Mouse (Mus musculus) limb, embryonic 12.5 days (tissue): Measurements from ENCODE around the gene Mturn. TPM values are rescaled to one million over a fixed set of nuclear protein-coding genes. Genes with fewer than 3 reads are reported as not detected.

Experiments
- ATAC-seq: fragments of 200-750 bp; cut with Nextera tagmentation; 2 replicates; pipeline ENCODE4 v1.8.0; 2017; ENCODE audit warnings: low read depth, moderate TSS enrichment; ENCODE audit not compliant: insufficient number of reproducible peaks, insufficient read depth, low FRiP score, low TSS enrichment
- H3K27ac ChIP-seq: fragments of 300-500 bp; sonication (generic); 2 replicates; pipeline ENCODE4 v1.5.1; 2016; ENCODE audit warnings: mild to moderate bottlenecking, moderate library complexity
- H3K27me3 ChIP-seq: fragments of 300-500 bp; sonication (generic); 2 replicates; pipeline ENCODE4 v1.6.1; 2016; ENCODE audit warnings: mild to moderate bottlenecking, moderate library complexity
- H3K36me3 ChIP-seq: fragments of 300-500 bp; sonication (generic); 2 replicates; pipeline ENCODE4 v1.6.1; 2016; ENCODE audit warnings: mild to moderate bottlenecking, moderate library complexity
- H3K4me1 ChIP-seq: fragments of 300-500 bp; sonication (generic); replicated peaks from 2 replicates; pipeline ENCODE4 v1.6.1; 2016
- H3K4me2 ChIP-seq: fragments of 300-500 bp; sonication (generic); 2 replicates; pipeline ENCODE4 v1.6.1; 2016; ENCODE audit warnings: mild to moderate bottlenecking, moderate library complexity
- H3K4me3 ChIP-seq: fragments of 300-500 bp; sonication (generic); replicated peaks from 2 replicates; pipeline ENCODE4 v1.5.1; 2016; ENCODE audit warnings: mild to moderate bottlenecking
- H3K9ac ChIP-seq: fragments of 300-500 bp; sonication (generic); replicated peaks from 2 replicates; pipeline ENCODE4 v1.6.1; 2016; ENCODE audit warnings: mild to moderate bottlenecking, moderate library complexity
- H3K9me3 ChIP-seq: fragments of 300-500 bp; sonication (generic); 2 replicates; pipeline ENCODE4 v1.6.1; 2016; ENCODE audit warnings: mild to moderate bottlenecking, moderate library complexity
- WGBS: fragments of 180-500 bp; shearing (Covaris S2); methylation state at CpG from one replicate; pipeline ENCODE4 v1.1.7; 2016; 5-methylcytosine and 5-hydroxymethylcytosine counted together
- polyA plus RNA-seq: library from polyadenylated mRNA; unstranded; fragments of >200 nt; fragmentation: Nextera tagmentation; extraction: Ambion mirVana; gene quantifications from 2 replicates; pipeline ENCODE4 v1.2.1, GENCODE M21; 2016

The Mturn gene
- polyA plus RNA-seq, 1 experiment from 2014 or later, result 12.9 TPM

DNA sequence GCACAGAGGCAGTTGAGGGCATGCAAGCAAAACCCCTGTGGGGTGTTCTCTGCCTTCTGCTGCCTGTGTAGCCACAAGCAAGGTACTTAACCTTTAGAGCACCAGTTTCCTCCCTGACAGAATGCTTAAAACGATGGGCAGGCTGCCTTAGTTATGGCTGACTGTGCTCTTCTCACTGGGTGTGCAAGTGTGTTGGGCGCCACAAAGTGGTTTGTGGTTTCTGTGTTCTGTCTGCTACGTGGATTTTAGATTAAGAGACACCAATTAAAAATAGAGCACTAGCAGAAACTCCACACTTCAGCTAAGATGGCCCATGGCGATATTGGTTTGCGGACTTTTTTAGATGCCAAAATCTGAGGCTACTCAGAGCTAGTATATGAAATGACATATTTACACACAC is 3.7 kb downstream of the Mturn start:
- Histone ChIP-seq H3K4me3 (no peak overlapping the region), H3K4me1 (peaks cover 6% of the 10 kb centered on the region), H3K36me3 (peaks cover 3% of the 10 kb centered on the region; the same call in 1 of the 2 replicates), H3K27me3 (peaks cover 24% of the 10 kb centered on the region), H3K27ac (no peak overlapping the region), H3K4me2 (no peak overlapping the region), H3K9ac (no peak overlapping the region), H3K9me3 (no peaks in the 10 kb centered on the region)
- 80% methylated on average over 5 of the region's 5 CpGs for WGBS
- ATAC-seq, result no peak

DNA sequence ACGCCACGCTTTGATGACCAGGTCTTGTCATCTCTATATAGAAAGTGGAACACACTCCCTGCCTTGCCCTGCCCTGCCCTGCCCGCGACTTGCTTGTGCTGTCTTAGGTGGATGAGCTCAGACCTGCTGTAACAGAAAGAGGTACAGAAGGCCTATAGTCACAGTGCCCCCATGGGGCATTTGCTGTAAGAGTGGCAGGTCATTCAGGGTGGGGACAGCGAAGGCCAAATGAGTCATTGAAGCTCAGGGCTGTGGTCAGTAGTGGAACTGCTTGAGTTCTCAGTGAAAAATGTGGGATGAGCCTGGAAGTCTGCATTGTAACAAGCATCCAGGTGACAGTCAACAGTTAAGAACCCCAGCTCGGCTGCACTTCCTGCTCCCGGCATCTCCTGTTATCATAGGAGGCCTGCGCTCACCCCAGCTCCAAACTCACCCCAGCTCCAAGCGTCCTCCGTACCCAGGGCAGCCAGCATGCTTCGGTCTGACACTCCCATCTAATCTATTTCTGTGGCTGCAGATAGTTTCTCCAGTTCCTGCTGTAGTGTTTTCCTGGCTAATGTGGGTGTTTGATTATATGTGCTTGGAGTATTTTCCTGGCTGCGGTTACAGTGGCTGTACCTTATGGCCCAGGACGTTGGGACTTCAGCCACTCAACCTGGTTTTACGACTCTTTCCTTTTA is 4.4 kb downstream of the Mturn start:
- Histone ChIP-seq H3K9me3 (no peaks in the 10 kb centered on the region), H3K4me3 (no peak overlapping the region), H3K27me3 (peaks cover 21% of the 10 kb centered on the region), H3K4me1 (peaks cover 6% of the 10 kb centered on the region), H3K27ac (no peak overlapping the region), H3K9ac (no peak overlapping the region), H3K36me3 (peaks cover 8% of the 10 kb centered on the region; the same call in 1 of the 2 replicates), H3K4me2 (no peak overlapping the region)
- WGBS, result 75% methylated on average over 14 of the region's 14 CpGs
- no peak for ATAC-seq

DNA sequence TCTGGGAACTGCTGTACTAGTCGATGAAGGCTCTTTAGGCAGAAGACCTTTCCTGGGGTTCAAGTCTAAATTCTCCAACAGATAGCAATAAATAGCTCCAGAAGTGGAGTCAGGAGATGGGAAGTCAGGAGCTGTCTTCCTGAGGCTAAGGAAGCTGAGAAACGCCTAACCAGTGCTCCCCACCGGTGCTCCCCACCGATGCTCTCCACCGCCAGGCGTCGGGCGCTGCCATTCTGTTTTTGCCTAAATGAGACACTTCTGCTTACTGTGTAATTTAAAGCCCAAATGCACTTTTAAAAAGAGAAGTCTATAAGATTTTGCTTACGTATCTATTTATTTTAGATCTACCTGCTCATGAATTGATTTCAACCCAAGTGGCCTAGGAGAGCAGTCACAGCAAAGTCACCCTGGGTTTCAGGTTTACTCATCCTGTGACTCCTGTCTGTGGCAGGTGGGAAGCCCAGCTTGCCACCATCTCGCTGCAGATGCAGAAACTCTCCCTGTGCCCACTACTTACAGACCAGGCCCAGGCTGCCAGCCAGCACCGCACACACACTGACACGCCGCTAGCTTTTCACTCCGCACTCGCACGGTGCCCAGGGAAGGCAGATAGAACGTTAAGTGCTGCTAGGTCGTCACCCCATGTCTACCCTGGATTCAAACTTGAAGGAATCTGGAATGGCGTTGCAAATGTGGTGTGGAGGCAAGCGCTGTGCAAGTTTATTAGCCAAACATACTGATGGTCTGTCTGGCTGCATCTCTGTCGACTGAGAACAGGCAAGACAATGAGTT is 5.7 kb downstream of the Mturn start:
- Histone ChIP-seq H3K36me3 (peaks cover 14% of the 10 kb centered on the region; the same call in 1 of the 2 replicates), H3K27me3 (peaks cover 20% of the 10 kb centered on the region), H3K4me1 (peaks cover 6% of the 10 kb centered on the region), H3K4me2 (no peak overlapping the region), H3K9ac (no peak overlapping the region), H3K4me3 (no peak overlapping the region), H3K9me3 (no peaks in the 10 kb centered on the region), H3K27ac (no peak overlapping the region)
- no peak for ATAC-seq
- 90% methylated on average over 21 of the region's 21 CpGs for WGBS

DNA sequence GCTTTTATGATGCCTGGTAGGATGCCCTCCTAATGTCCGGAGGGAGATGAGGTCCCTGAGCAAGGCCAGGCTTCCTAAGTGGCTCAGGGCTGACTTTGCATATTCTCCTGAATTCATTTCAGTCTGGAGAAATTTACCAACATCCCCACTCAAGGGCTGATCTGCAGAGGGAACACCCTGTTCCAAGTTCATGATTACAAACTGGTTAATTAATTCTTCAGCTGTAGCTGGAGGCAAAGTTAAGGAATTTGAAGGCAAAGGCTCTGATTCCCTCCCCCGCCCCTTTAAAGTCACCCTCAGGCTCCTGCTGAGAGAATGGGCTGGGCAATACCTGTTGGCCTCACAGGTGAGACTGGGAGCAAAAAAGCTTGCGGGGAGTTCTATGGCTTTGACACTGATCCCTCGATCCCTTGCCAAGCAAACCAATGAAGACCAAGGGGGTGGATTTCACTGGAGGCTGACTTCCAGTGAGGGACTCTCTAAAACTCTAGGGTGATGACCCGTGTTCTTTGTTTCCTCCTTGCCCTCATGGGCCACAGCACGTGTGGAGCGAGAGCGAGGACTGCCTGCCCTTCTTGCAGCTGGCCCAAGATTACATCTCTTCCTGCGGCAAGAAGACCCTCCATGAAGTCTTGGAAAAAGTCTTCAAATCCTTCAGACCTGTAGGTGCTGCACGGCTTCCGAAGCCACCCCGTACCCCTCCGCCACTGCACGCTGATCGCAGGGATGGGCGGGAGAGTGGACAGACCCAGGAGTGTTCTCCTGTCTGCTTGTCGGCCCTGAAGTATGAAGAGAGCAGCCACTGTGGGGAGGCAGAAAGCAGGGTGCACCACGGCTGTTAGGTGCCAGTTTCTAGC is 7.3 kb downstream of the Mturn start:
- Histone ChIP-seq H3K27me3 (peaks cover 6% of the 10 kb centered on the region), H3K9ac (no peak overlapping the region), H3K36me3 (peaks cover 14% of the 10 kb centered on the region; the same call in 1 of the 2 replicates), H3K4me2 (no peak overlapping the region), H3K4me1 (no peaks in the 10 kb centered on the region), H3K27ac (no peak overlapping the region), H3K9me3 (no peaks in the 10 kb centered on the region), H3K4me3 (no peak overlapping the region)
- ATAC-seq, result no peak
- WGBS, result 79% methylated on average over 18 of the region's 18 CpGs

DNA sequence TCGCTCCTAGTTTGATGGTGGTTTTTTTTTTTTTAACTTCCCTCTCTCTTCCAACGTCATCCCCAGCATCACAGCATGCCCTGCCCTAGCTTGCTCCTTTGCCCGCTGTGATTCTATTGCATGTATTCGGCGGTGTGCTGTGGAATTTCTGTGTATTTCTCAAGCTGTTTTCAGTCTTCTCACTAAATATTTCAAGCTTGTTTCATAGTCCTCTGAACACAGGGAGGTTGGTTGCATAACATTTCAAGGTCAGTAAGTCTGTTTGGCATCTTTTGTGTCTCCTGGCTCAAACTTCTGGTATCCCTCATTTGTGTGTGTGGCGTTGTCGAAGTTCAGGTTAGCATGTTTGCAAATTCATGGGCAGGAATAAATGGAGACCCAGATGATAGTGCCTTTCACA is 8.3 kb downstream of the Mturn start:
- Histone ChIP-seq H3K9ac (no peak overlapping the region), H3K36me3 (peaks cover 14% of the 10 kb centered on the region; the same call in 1 of the 2 replicates), H3K27me3 (no peaks in the 10 kb centered on the region; the same call in 1 of the 2 replicates), H3K4me2 (no peak overlapping the region), H3K27ac (no peak overlapping the region), H3K9me3 (no peaks in the 10 kb centered on the region), H3K4me3 (no peak overlapping the region), H3K4me1 (no peaks in the 10 kb centered on the region)
- 88% methylated on average over 7 of the region's 7 CpGs for WGBS
- ATAC-seq, result no peak

DNA sequence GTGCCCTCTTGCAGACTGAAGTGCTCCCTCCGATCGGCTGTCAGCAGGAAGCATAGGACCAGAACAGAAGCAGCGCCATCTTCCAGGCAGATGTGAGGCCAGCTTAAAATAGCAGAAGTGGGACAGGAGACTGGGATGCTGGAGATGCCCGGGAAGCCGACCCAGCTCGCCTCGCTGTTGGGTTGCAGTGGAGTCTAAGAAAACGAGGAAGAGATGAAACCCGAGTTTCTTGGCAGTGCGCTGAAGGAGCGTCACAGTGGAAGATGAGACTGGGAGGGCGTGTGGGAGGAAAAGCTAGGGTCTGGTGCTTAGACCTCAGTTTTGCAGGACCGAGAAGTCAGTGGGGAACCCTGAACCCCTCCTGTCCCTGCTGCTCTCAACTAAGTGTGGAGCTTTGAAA is 9.4 kb downstream of the Mturn start:
- Histone ChIP-seq H3K4me2 (no peak overlapping the region), H3K4me1 (no peaks in the 10 kb centered on the region), H3K9ac (no peak overlapping the region), H3K36me3 (peaks cover 14% of the 10 kb centered on the region; the same call in 1 of the 2 replicates), H3K9me3 (no peaks in the 10 kb centered on the region), H3K27me3 (no peaks in the 10 kb centered on the region; the same call in 1 of the 2 replicates), H3K4me3 (no peak overlapping the region), H3K27ac (no peak overlapping the region)
- 84% methylated on average over 13 of the region's 13 CpGs for WGBS
- ATAC-seq, result no peak

DNA sequence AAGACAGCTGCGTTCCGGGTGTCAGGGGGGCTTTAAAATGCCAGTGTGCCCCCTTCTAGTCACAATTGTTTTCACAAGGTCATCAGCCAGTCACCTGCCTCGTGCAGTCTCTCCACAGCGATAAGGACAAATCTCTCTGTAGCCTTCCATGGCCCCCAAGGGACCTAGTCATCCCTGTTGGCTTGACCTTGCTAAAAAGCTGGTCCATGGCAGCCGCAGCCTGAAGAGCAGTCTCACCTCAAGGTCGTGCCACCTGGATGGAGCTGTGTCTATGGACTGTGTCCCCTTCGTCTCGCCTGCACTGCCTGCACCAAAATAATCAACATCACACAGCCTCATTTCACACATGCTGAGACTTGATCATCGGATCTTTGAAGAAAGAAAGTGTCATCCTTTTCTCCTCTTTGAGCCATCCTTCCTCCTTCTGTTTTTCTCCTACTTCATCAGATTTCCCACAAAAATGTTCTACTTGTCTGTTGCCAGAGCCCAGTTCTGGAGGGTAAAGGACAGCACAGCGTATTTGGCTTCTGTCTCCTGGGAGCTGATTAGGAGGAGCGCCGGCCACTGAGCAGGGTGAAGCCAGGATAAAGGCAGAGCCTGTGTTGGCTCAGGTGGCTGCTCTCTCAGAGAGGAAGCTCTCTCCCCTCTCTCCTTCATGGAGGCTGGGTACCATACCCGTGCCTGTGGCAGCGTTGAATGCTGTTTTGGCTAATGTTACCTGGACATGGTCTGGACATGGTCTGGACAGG is 10.1 kb downstream of the Mturn start:
- WGBS, result 84% methylated on average over 14 of the region's 14 CpGs
- Histone ChIP-seq H3K36me3 (peaks cover 14% of the 10 kb centered on the region; the same call in 1 of the 2 replicates), H3K9ac (no peak overlapping the region), H3K4me1 (no peaks in the 10 kb centered on the region), H3K27ac (no peak overlapping the region), H3K27me3 (no peaks in the 10 kb centered on the region; the same call in 1 of the 2 replicates), H3K4me3 (no peak overlapping the region), H3K4me2 (no peak overlapping the region), H3K9me3 (no peaks in the 10 kb centered on the region)
- no peak for ATAC-seq

DNA sequence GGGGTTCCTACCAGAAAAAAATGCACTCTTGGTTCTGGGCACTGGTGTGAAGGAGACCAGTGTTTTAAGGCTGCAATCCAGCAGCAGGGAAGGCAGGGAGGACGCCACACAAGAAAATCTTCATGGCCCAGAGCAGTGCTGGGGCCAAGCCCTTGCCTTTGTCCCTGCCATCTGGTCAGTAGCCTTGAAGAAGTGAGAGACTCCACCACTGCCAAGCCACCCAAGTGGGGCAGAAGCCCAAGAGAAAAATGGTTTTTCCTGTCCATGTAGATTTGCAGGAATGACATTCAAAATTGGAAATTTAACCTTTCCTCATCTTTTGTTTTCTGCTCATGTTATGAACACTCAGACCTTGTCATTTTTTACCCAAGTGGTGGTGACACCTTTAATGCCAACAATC is 10.8 kb downstream of the Mturn start:
- Histone ChIP-seq H3K4me1 (no peaks in the 10 kb centered on the region), H3K9ac (no peak overlapping the region), H3K27ac (no peak overlapping the region), H3K27me3 (no peaks in the 10 kb centered on the region; the same call in 1 of the 2 replicates), H3K4me2 (no peak overlapping the region), H3K9me3 (no peaks in the 10 kb centered on the region), H3K36me3 (peaks cover 14% of the 10 kb centered on the region; the same call in 1 of the 2 replicates), H3K4me3 (no peak overlapping the region)
- WGBS, result 85% methylated on average over 1 of the region's 1 CpGs
- ATAC-seq, result no peak

DNA sequence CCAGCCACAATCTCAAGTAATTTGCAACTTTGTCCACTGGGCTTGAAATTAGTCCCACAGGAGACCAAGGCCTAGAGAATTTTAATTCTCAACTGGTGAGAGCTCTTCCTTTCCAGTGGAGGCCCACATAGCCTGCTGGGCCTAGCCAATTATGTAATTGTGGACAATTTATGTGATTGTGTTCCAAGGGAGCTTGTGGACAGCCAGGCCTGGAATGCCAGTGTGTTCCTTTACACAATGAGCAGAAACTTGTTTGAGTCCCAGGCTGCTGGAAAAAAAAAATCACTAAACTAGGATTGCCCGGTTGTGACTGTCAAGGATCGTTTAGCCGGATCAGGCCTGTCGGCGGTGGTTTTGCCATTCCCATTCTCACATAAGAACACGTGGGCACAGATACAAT is 11.9 kb downstream of the Mturn start:
- Histone ChIP-seq H3K36me3 (peaks cover 14% of the 10 kb centered on the region; the same call in 1 of the 2 replicates), H3K9me3 (no peaks in the 10 kb centered on the region), H3K4me2 (no peak overlapping the region), H3K4me1 (no peaks in the 10 kb centered on the region), H3K27me3 (no peaks in the 10 kb centered on the region), H3K4me3 (no peak overlapping the region), H3K9ac (no peak overlapping the region), H3K27ac (no peak overlapping the region)
- no peak for ATAC-seq
- WGBS, result 88% methylated on average over 6 of the region's 6 CpGs

DNA sequence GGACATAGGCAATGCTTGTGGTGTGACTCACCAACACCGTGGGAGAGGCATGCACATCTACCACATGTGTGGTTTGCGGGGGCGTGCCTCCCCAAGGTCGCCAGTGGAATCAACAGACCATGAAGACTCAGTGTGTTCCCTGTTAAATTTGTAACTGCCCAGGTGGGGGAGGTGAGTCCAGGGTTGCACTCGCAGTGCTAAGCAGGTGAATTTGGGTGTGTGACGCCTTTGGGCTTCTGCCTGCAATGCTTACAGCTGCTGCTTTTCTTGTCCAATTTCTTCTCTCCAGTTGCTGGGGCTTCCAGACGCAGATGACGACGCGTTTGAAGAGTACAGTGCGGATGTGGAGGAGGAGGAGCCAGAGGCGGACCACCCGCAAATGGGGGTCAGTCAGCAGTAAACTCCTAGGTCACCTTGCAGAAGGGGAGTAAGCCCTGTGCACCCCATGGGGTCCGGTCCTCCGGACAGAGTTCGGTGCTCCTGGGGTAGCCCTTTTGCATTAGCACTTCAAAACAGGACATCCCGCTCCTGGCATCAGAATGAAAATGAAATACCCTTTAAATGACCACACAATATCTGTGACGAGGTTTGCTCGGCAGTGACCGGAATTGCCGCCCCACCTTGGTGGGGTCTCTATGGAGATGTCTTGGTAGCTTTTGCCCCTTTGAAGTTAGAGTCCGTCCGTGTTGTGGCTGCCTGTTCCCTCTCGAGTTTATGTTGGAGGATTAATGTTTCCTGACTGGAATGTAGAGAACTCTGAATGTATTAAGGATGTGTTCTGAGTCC is 17.5 kb downstream of the Mturn start:
- Histone ChIP-seq H3K4me2 (peak overlapping the region; percentile 95), H3K27ac (no peak overlapping the region), H3K36me3 (no peaks in the 10 kb centered on the region), H3K9me3 (no peaks in the 10 kb centered on the region), H3K27me3 (peaks cover 28% of the 10 kb centered on the region), H3K9ac (peak overlapping the region; percentile 55), H3K4me3 (peak overlapping the region; percentile 41), H3K4me1 (peaks cover 21% of the 10 kb centered on the region)
- ATAC-seq, result peak; percentile 48; the same call in 1 of the 2 replicates
- WGBS, result 8% methylated on average over 24 of the region's 24 CpGs
